11 mouse cellular contexts compared by ENCODE assay signal in genomic region chr8:126565231-126565781, GRCm38 (mm10). TPM values are rescaled to one million over a fixed set of nuclear protein-coding genes. Genes with fewer than 3 reads are reported as not detected.
DNase-seq lines count a peak whose midpoint lies in the region; ATAC-seq and TF ChIP-seq lines count a peak whose summit lies in the region.
"Had no signal": no experiment of that assay in that cellular context is flagged by ENCODE, and none has a peak within 500 bp of the region (broad histone marks: within the 10 kb centered on the region; RNA-seq: fewer than 3 reads in every experiment).

No protein-coding gene starts in this region.

- no peaks in the 10 kb centered on the region for H3K36me3 ChIP-seq in kidney, embryonic 15.5 days
- no peaks in the 10 kb centered on the region for H3K36me3 ChIP-seq in kidney, embryonic 16.5 days (ENCODE audit: insufficient read depth, low read length)
- H3K36me3 ChIP-seq in embryonic facial prominence, embryonic 15.5 days, result no peaks in the 10 kb centered on the region
- H3K36me3 ChIP-seq: liver, embryonic 13.5 days had no signal

- H3K27ac ChIP-seq in kidney, embryonic 15.5 days, result 0 out of 2 replicates have a peak overlapping the region, but pooled peaks have one; percentile 89
- no peak overlapping the region for H3K27ac ChIP-seq in kidney, embryonic 16.5 days (ENCODE audit: low read length)
- H3K27ac ChIP-seq in bone marrow macrophage, adult 2 months (ENCODE audit: insufficient read depth, low read depth, low read length), result peak overlapping the region; percentile 98
- H3K27ac ChIP-seq in embryonic facial prominence, embryonic 15.5 days (replicated peaks), result peak overlapping the region; percentile 91
- H3K27ac ChIP-seq: liver, embryonic 13.5 days had no signal

- intact Hi-C loops in left cerebral cortex, postnatal 10 days (cut with DNase I), result no loop called here

- H3K9ac ChIP-seq in kidney, embryonic 15.5 days, result no peak overlapping the region
- no peak overlapping the region for H3K9ac ChIP-seq in kidney, embryonic 16.5 days (replicated peaks; ENCODE audit: low read length)
- H3K9ac ChIP-seq in embryonic facial prominence, embryonic 15.5 days, result no peak overlapping the region
- H3K9ac ChIP-seq: liver, embryonic 13.5 days had no signal

- peaks cover 27% of the 10 kb centered on the region for H3K4me1 ChIP-seq in kidney, embryonic 15.5 days
- H3K4me1 ChIP-seq in kidney, embryonic 16.5 days (ENCODE audit: insufficient read depth, low read length), result peaks cover 24% of the 10 kb centered on the region
- peaks cover 70% of the 10 kb centered on the region for H3K4me1 ChIP-seq in bone marrow macrophage, adult 2 months (ENCODE audit: control insufficient read depth, insufficient read depth, low read length)
- peaks cover 31% of the 10 kb centered on the region for H3K4me1 ChIP-seq in embryonic facial prominence, embryonic 15.5 days

- no peaks in the 10 kb centered on the region for H3K27me3 ChIP-seq in kidney, embryonic 15.5 days
- H3K27me3 ChIP-seq in kidney, embryonic 16.5 days (ENCODE audit: insufficient read depth, low read length), result no peaks in the 10 kb centered on the region
- no peaks in the 10 kb centered on the region for H3K27me3 ChIP-seq in embryonic facial prominence, embryonic 15.5 days
- H3K27me3 ChIP-seq: CH12.LX; liver, embryonic 13.5 days had no signal

- no peak for TF ChIP-seq CTCF in bone marrow macrophage, adult 2 months (IDR thresholded peaks at IDR 0.05; ENCODE audit: low read depth, low read length)

- no peak for DNase-seq in left cerebral cortex, postnatal 10 days (ENCODE audit: extremely low spot score in 1 of 2, low spot score in 2 of 2)
- DNase-seq: cerebellum, adult 9-10 months; kidney, adult 18-20 months; liver, embryonic 13.5 days had no signal

- H3K4me2 ChIP-seq in kidney, embryonic 15.5 days, result no peak overlapping the region
- no peak overlapping the region for H3K4me2 ChIP-seq in kidney, embryonic 16.5 days (replicated peaks; ENCODE audit: low read depth, low read length)
- H3K4me2 ChIP-seq in embryonic facial prominence, embryonic 15.5 days (replicated peaks), result no peak overlapping the region
- H3K4me2 ChIP-seq: liver, embryonic 13.5 days had no signal

- no peak for ATAC-seq in kidney, embryonic 15.5 days (replicated peaks; ENCODE audit: low FRiP score)
- no peak; the same call in 1 of the 2 replicates for ATAC-seq in kidney, embryonic 16.5 days (ENCODE audit: low FRiP score, low TSS enrichment)
- ATAC-seq in embryonic facial prominence, embryonic 15.5 days (ENCODE audit: insufficient number of reproducible peaks, low FRiP score, low TSS enrichment, low read depth), result no peak
- ATAC-seq in megakaryocyte, adult 5-6 weeks (ENCODE audit: poor library complexity, severe bottlenecking), result peak; percentile 89
- no peak for ATAC-seq in CD4-positive, CD25-positive, alpha-beta regulatory T cell, adult 4 months

- 74% methylated on average over 6 of the region's 6 CpGs for WGBS in kidney, embryonic 15.5 days
- 79% methylated on average over 6 of the region's 6 CpGs for WGBS in kidney, embryonic 16.5 days
- 80% methylated on average over 6 of the region's 6 CpGs for WGBS in embryonic facial prominence, embryonic 15.5 days

- H3K4me3 ChIP-seq in kidney, embryonic 15.5 days (replicated peaks), result no peak overlapping the region
- no peak overlapping the region for H3K4me3 ChIP-seq in kidney, embryonic 16.5 days (ENCODE audit: low read length)
- peak overlapping the region; percentile 37 for H3K4me3 ChIP-seq in bone marrow macrophage, adult 2 months (ENCODE audit: insufficient read depth, low read length)
- H3K4me3 ChIP-seq in embryonic facial prominence, embryonic 15.5 days (replicated peaks), result no peak overlapping the region
- H3K4me3 ChIP-seq: liver, embryonic 13.5 days had no signal

- TF ChIP-seq POLR2A in bone marrow macrophage, adult 2 months (IDR thresholded peaks at IDR 0.05; ENCODE audit: borderline replicate concordance, low read depth, low read length), result no peak

- H3K9me3 ChIP-seq in kidney, embryonic 15.5 days (replicated peaks), result no peaks in the 10 kb centered on the region
- no peaks in the 10 kb centered on the region for H3K9me3 ChIP-seq in kidney, embryonic 16.5 days (ENCODE audit: low read length)
- H3K9me3 ChIP-seq in embryonic facial prominence, embryonic 15.5 days (replicated peaks), result no peaks in the 10 kb centered on the region
- H3K9me3 ChIP-seq: liver, embryonic 13.5 days had no signal

RNA-seq across cellular contexts. Expression of gene Irf2bp2, which starts 28.5 kb away (rescaled TPM):
- polyA plus RNA-seq in kidney, embryonic 15.5 days (2015; fragmentation: Nextera tagmentation; extraction: Ambion mirVana), result 12.3 and 13.3 TPM in 2 replicates
- polyA plus RNA-seq in kidney, embryonic 16.5 days (2015; fragmentation: Nextera tagmentation; extraction: Ambion mirVana), result 11.5 and 12.1 TPM in 2 replicates
- polyA plus RNA-seq in bone marrow macrophage, adult 2 months (2012; ENCODE audit: insufficient read depth, insufficient read length, missing spikeins), result 163 and 167 TPM in 2 replicates
- 12.5 and 14.7 TPM in 2 replicates for polyA plus RNA-seq in embryonic facial prominence, embryonic 15.5 days (2015; fragmentation: Nextera tagmentation; extraction: Ambion mirVana)
- 95.9 and 105 TPM in 2 replicates for total RNA-seq in megakaryocyte, adult 5-6 weeks (2015)
- total RNA-seq in megakaryocyte, adult 5-6 weeks (2017), result 93.8 and 99.8 TPM in 2 replicates
- polyA plus RNA-seq in CD4-positive, CD25-positive, alpha-beta regulatory T cell, adult 4 months (2017; shearing (Covaris generic)), result 10 to 100 TPM; 15.5 to 22.4 TPM
- 10 to 100 TPM; 51.2 to 54.6 TPM for total RNA-seq in left cerebral cortex, postnatal 10 days (2021)
